Mouse (Mus musculus) cerebellum, adult 2 months (tissue): Measurements from ENCODE around the gene Fnip1. TPM values are rescaled to one million over a fixed set of nuclear protein-coding genes. Genes with fewer than 3 reads are reported as not detected.

ENCODE experiments used
- DNase-seq, 2 experiments: peaks; one replicate each; pipeline ENCODE4 v3.0.0; 2021
- H3K27ac ChIP-seq: fragments of 200-500 bp; 2 replicates; pipeline ENCODE4 v1.5.1; 2012; ENCODE audit warnings: low read length, control low read depth, inconsistent platforms; ENCODE audit not compliant: insufficient read depth
- H3K27me3 ChIP-seq: fragments of 200-500 bp; 2 replicates; pipeline ENCODE4 v1.6.1; 2012; ENCODE audit warnings: inconsistent platforms, mild to moderate bottlenecking, low read length, moderate library complexity; ENCODE audit not compliant: control insufficient read depth, insufficient read depth
- H3K4me1 ChIP-seq: fragments of 200-500 bp; 2 replicates; pipeline ENCODE4 v1.6.1; 2011; ENCODE audit warnings: low read length; ENCODE audit not compliant: control insufficient read depth, insufficient read depth
- H3K4me3 ChIP-seq: fragments of 200-500 bp; replicated peaks from 2 replicates; pipeline ENCODE3; 2011; ENCODE audit warnings: mild to moderate bottlenecking, low read depth, low read length, control low read depth; ENCODE audit not compliant: insufficient read depth
- CTCF ChIP-seq: fragments of 200-500 bp; IDR thresholded peaks from 2 replicates; pipeline ENCODE4 v1.5.1; 2011; ENCODE audit warnings: low read depth, mild to moderate bottlenecking, control low read depth, low read length, moderate library complexity, borderline replicate concordance; ENCODE audit not compliant: insufficient read depth
- POLR2A ChIP-seq: fragments of 200-500 bp; IDR thresholded peaks from 2 replicates; pipeline ENCODE4 v1.6.1; 2011; ENCODE audit warnings: low read length, control low read depth, borderline replicate concordance; ENCODE audit not compliant: insufficient read depth
- WGBS: fragments of 180-500 bp; shearing (Covaris S2); methylation state at CpG from one replicate; pipeline ENCODE4 v1.1.7; 2018; 5-methylcytosine and 5-hydroxymethylcytosine counted together
- polyA plus RNA-seq: library from polyadenylated mRNA; depleted of rRNA; stranded (reverse); fragments of >200 nt; gene quantifications from 2 replicates; pipeline ENCODE4 v1.2.3, GENCODE M21; 2012

Fnip1 gene
- polyA plus RNA-seq, 1 experiment, result 14.8 TPM

GRCm38 (mm10) chr11:54410612-54411011, 27.4 kb upstream of the Fnip1 start:
- no peak for DNase-seq
- Histone ChIP-seq H3K27ac (no peak overlapping the region), H3K4me1 (no peaks in the 10 kb centered on the region), H3K27me3 (no peaks in the 10 kb centered on the region), H3K4me3 (no peak overlapping the region)
- TF ChIP-seq POLR2A (no peak), CTCF (no peak)

GRCm38 (mm10) chr11:54413017-54413416, 25.0 kb upstream of the Fnip1 start:
- 46% methylated on average over 6 of the region's 6 CpGs for WGBS
- TF ChIP-seq POLR2A (no peak), CTCF (no peak)
- H3K27me3 ChIP-seq, result no peaks in the 10 kb centered on the region
- DNase-seq, result no peak
- H3K27ac ChIP-seq, result no peak overlapping the region
- H3K4me1 ChIP-seq, result no peaks in the 10 kb centered on the region
- H3K4me3 ChIP-seq, result no peak overlapping the region

GRCm38 (mm10) chr11:54423007-54423406, 15.0 kb upstream of the Fnip1 start:
- no peaks in the 10 kb centered on the region for H3K27me3 ChIP-seq
- H3K4me1 ChIP-seq, result no peaks in the 10 kb centered on the region
- H3K27ac ChIP-seq, result no peak overlapping the region
- no peak overlapping the region for H3K4me3 ChIP-seq
- 83% methylated on average over 4 of the region's 4 CpGs for WGBS
- no peak for DNase-seq
- TF ChIP-seq CTCF (no peak), POLR2A (no peak)

GRCm38 (mm10) chr11:54426267-54426666, 11.7 kb upstream of the Fnip1 start:
- Histone ChIP-seq H3K27me3 (no peaks in the 10 kb centered on the region), H3K27ac (no peak overlapping the region), H3K4me1 (no peaks in the 10 kb centered on the region), H3K4me3 (no peak overlapping the region)
- 88% methylated on average over 5 of the region's 5 CpGs for WGBS
- TF ChIP-seq CTCF (no peak), POLR2A (no peak)
- DNase-seq, result no peak

DNA sequence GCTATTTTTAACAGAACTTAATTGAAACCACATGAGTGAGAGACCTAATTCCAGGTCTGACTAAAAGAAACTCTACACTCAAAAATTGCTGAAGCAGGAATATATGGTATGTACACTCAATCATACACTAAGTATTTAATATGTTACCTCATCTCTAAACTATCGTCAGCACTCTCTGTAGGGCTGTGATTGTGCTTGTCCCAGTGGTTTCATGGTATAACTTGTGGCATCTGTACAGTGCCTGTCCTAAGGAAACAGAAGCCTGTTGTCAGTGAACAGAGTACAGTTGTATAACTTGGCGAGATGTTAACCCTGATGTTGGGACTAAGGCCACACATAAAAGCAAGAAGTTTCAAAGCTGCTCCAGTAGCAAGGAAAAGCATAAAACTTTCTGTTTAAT, 10.9 kb upstream of the Fnip1 start:
- Histone ChIP-seq H3K4me1 (no peaks in the 10 kb centered on the region), H3K27me3 (no peaks in the 10 kb centered on the region), H3K27ac (no peak overlapping the region), H3K4me3 (no peak overlapping the region)
- DNase-seq, result no peak
- WGBS, result 71% methylated on average over 2 of the region's 2 CpGs
- TF ChIP-seq CTCF, result no peak
- TF ChIP-seq POLR2A, result no peak

- Histone ChIP-seq H3K27me3 (no peaks in the 10 kb centered on the region), H3K4me1 (no peaks in the 10 kb centered on the region), H3K27ac (no peak overlapping the region), H3K4me3 (no peak overlapping the region)
- 83% methylated on average over 12 of the region's 12 CpGs for WGBS
- TF ChIP-seq POLR2A (no peak), CTCF (no peak)
- DNase-seq, result no peak
These were observed 10.2 kb upstream of the Fnip1 start for GRCm38 (mm10) chr11:54427695-54428352.

GRCm38 (mm10) chr11:54429224-54429623, 8.8 kb upstream of the Fnip1 start:
- no peak overlapping the region for H3K27ac ChIP-seq
- no peak for TF ChIP-seq POLR2A
- TF ChIP-seq CTCF, result no peak
- WGBS, result 97% methylated on average over 2 of the region's 2 CpGs
- no peaks in the 10 kb centered on the region for H3K4me1 ChIP-seq
- no peaks in the 10 kb centered on the region for H3K27me3 ChIP-seq
- no peak overlapping the region for H3K4me3 ChIP-seq
- DNase-seq, result no peak

DNA sequence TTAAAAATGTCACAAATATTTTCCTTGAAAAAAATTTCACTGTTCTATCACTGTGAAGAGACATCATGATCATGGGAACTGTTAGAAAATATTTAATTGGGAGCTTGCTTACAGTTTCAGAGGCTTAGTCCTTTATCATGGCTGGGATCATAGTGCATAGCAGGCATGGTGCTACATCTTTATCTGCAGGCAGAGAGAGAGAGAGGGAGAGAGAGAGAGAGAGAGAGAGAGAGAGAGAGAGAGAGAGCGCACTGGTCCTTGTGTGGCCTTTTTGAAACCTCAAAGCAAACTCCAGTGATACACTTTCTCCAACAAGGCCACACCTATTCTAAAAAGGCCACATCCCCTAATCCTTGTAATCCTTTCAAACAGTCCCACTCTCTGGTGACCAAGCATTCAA, 2.2 kb upstream of the Fnip1 start:
- H3K27me3 ChIP-seq, result no peaks in the 10 kb centered on the region
- DNase-seq, result no peak
- TF ChIP-seq POLR2A, result no peak
- no peak for TF ChIP-seq CTCF
- WGBS, result 100% methylated on average over 1 of the region's 1 CpGs
- H3K27ac ChIP-seq, result no peak overlapping the region
- H3K4me3 ChIP-seq, result no peak overlapping the region
- peaks cover 3% of the 10 kb centered on the region; the same call in 1 of the 2 replicates for H3K4me1 ChIP-seq

DNA sequence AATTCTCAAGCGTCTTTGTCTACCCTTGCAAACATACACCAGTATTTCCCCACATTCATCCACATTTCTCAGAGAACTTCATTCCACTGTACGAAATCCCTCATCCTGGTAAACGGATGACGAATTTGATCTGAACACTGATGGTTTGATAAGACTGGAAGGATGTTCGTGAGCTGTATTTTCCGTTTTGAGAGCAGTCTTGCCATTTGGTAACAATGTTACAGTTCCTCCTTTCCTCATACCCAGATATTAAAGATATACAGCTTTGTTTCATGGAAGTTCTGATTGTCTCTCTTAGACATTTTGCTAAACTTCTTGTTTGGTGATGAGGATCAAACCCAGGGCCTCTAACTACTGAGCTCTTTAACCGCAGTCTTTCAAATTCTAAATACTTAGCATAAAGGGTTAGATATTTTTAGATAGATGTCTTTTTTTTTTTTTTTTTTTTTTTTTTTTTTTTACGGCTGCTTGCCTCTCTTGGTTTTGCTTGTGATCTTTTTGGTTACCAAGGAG, 633 bp upstream of the Fnip1 start:
- no peak for DNase-seq
- 59% methylated on average over 8 of the region's 8 CpGs for WGBS
- TF ChIP-seq CTCF, result no peak
- no peak for TF ChIP-seq POLR2A
- Histone ChIP-seq H3K4me3 (peak overlapping the region; percentile 99), H3K27ac (peak overlapping the region; percentile 96), H3K27me3 (no peaks in the 10 kb centered on the region), H3K4me1 (peaks cover 4% of the 10 kb centered on the region)
